Mouse (Mus musculus): ENCODE measurements at regions not wholly inside any gene's neighbourhood (a gene's known extent, or its start where the extent isn't known, plus 50 kb on each side); places are given as distances from the start of the nearest gene placed in this dataset.

DNA sequence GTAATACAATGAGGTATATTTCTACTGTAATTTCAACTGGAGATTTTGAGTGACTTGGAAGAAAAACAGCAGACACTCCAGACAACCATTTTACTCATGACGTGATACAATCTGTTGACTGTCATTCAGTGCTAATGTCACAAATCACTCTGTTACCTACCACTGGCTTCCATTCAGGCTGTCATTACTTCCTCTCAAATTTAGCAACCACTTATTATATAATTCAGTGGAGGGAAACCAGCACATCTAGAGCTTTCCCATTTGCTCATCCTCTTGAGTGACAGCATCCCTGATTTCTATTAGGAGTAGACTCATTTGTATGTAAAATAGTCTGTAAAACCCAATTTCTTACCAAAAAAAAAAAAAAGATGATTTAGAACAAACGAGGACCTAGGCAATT lies 1627.3 kb upstream of the Pabpc4l start:
- ATAC-seq = no peak
- Histone ChIP-seq H3K9ac (replicated peaks; ENCODE audit: low read length) (no peak overlapping the region), H3K27me3 (ENCODE audit: insufficient read depth, low read length) (no peaks in the 10 kb centered on the region), H3K36me3 (ENCODE audit: insufficient read depth, low read length) (no peaks in the 10 kb centered on the region), H3K9me3 (ENCODE audit: low read length) (no peaks in the 10 kb centered on the region), H3K4me1 (ENCODE audit: insufficient read depth, low read length) (no peaks in the 10 kb centered on the region), H3K4me2 (ENCODE audit: low read depth, low read length) (no peak overlapping the region), H3K4me3 (ENCODE audit: low read length) (no peak overlapping the region), H3K27ac (no peak overlapping the region)
- no peak for TF ChIP-seq CTCF (IDR thresholded peaks at IDR 0.05; ENCODE audit: low read depth)
- WGBS = 63% methylated on average over 2 of the region's 2 CpGs
- DNase-seq (ENCODE audit: low spot score) = no peak

DNA sequence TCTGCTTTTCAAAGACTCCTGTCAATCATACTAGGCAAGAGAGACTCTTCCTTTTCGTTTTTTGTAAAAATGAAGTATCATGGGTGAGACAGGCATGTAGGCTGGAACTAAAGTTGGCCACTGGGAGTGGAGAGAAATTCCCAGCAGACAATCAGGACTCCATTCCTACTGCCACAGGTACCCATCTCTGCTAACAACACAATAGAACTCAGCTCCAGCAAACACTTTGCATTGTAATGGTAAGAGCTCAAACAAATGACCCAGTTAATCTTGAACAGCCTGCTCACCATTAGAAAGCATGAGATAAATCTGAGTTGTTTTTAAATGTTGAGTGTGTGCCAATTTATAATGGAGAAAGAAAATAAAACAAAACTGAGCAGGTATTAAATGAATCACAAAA lies 1620.6 kb upstream of the Pabpc4l start:
- no peak for TF ChIP-seq CTCF (IDR thresholded peaks at IDR 0.05; ENCODE audit: low read depth)
- H3K36me3 ChIP-seq (ENCODE audit: insufficient read depth, low read length) = no peaks in the 10 kb centered on the region
- ATAC-seq = no peak
- 50% methylated on average over 1 of the region's 1 CpGs for WGBS
- no peaks in the 10 kb centered on the region for H3K27me3 ChIP-seq (ENCODE audit: insufficient read depth, low read length)
- H3K4me2 ChIP-seq (ENCODE audit: low read depth, low read length) = no peak overlapping the region
- H3K4me3 ChIP-seq (ENCODE audit: low read length) = no peak overlapping the region
- DNase-seq (ENCODE audit: low spot score) = no peak
- H3K9me3 ChIP-seq (ENCODE audit: low read length) = no peaks in the 10 kb centered on the region
- H3K27ac ChIP-seq = no peak overlapping the region
- no peak overlapping the region for H3K9ac ChIP-seq (replicated peaks; ENCODE audit: low read length)
- H3K4me1 ChIP-seq (ENCODE audit: insufficient read depth, low read length) = no peaks in the 10 kb centered on the region

Measured in hindbrain, postnatal 0 days (tissue).